Mouse (Mus musculus): Measurements from ENCODE around the gene Hist1h2ao. TPM values are rescaled to one million over a fixed set of nuclear protein-coding genes. Genes with fewer than 3 reads are reported as not detected.
A peak's percentile ranks its signal among the peaks of the same experiment; 100 is the strongest.
"Not testable (repeated sequence)": the region's sequence is repeated elsewhere in the genome, so short reads cannot be mapped to it uniquely, and the experiment has no call there.

Hist1h2ao gene
- total and polyA plus RNA-seq, 3 experiments: 1,152 TPM; not detected in 2

DNA sequence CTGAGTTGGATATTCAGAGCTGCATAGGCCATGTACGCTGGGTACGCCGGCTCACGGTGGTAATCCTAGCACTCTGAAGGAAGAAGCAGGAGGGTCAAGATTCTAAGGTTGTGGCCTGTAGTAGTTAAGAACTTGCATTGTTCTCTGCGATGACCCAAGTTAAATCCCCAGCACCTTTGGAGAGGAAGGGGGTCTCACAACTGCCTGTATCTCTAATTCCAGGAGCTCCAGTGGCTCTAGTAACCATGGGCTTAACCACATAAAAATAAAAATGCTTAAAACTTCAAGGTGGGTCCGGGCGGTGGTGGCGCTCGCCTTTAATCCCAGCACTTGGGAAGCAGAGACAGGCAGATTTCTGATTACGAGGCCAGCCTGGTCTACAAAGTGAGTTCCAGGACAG lies 20.1 kb downstream of the Hist1h2ao start:
- Histone ChIP-seq H3K9ac (ENCODE audit: control insufficient read depth, low read depth, low read length, poor library complexity, severe bottlenecking) (peak overlapping the region; percentile 60), H3K79me2 (ENCODE audit: control insufficient read depth, insufficient read depth, low read length, poor library complexity) (no peaks in the 10 kb centered on the region), H3K9me3 (replicated peaks; ENCODE audit: insufficient read depth, low read length) (no peaks in the 10 kb centered on the region), H3K36me3 (ENCODE audit: control insufficient read depth in 1 of 2, insufficient read depth in 2 of 2, low read length in 2 of 2) (peaks cover 0 to 2% of the 10 kb centered on the region in 2 experiments; a peak in 2 of 4 replicates), H3K4me3 (ENCODE audit: control insufficient read depth in 1 of 2, insufficient read depth in 1 of 2, low read depth in 2 of 2, low read length in 2 of 2) (peak overlapping the region in 1 of 2 experiments; percentile 21; a peak in 2 of 4 replicates), H3K4me1 (ENCODE audit: control insufficient read depth in 1 of 2, insufficient read depth in 2 of 2, low read length in 2 of 2) (peaks cover 0 to 5% of the 10 kb centered on the region in 2 experiments; a peak in 2 of 4 replicates), H3K27me3 (ENCODE audit: control insufficient read depth in 1 of 2, insufficient read depth in 2 of 2, low read length in 2 of 2) (no peaks in the 10 kb centered on the region), H3K27ac (ENCODE audit: control insufficient read depth, low read depth, low read length) (peak overlapping the region; percentile 45)
- TF ChIP-seq MXI1 (IDR thresholded peaks at IDR 0.05; ENCODE audit: low read depth, low read length) (no peak), SIN3A (IDR thresholded peaks at IDR 0.05; ENCODE audit: low read length) (no peak), MYB (IDR thresholded peaks at IDR 0.05; ENCODE audit: low read depth, low read length) (no peak), GABPA (IDR thresholded peaks at IDR 0.05; ENCODE audit: low read depth, low read length) (no peak), MAZ (IDR thresholded peaks at IDR 0.05; ENCODE audit: low read depth, low read length) (no peak)
- DNase-seq (ENCODE audit: low read depth, low spot score): peak; percentile 43

DNA sequence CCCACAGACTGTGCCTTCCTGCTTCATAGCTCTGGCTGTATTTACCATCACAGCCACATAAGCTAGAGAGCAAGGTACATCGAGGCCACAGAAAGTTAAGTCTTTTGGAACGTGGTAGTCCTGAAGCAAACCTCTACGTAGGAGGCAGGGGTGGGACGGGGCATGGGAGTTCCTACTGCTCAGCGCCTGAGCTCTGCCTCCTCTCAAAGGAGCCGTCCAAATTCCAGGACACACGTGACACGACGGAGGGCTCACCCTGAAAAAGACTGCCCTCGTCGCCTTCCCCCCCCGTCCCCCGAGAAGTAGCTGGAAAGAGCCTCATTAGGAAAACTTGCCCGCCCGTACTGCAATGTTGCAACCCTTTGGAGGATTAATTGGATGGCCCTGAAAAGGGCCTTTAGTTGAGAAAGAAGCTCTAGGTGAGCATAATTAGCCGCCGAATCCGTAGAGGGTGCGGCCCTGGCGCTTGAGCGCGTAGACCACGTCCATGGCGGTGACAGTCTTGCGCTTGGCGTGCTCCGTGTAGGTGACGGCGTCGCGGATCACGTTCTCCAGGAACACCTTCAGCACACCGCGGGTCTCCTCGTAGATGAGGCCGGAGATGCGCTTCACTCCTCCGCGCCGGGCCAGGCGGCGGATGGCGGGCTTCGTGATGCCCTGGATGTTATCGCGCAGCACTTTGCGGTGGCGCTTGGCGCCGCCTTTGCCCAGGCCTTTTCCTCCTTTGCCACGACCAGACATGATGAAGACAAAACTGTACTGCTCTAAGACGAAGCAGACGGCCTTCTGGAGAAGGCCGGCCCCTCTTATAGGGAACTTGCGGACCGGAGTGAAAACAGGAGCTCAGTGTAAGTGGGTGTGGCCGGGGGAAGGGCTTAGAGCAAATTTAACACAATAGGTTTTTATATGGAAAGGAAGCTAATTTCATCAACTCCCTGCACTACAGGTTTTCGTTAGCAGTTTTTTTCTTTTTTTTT lies 21.4 kb downstream of the Hist1h2ao start, which contains the start of gene Hist1h4n:
Hist1h4n (minus strand) TSS at position 779 of the 977 bp plus-strand sequence.
- not testable (repeated sequence) for H3K9ac ChIP-seq (ENCODE audit: control insufficient read depth, low read depth, low read length, poor library complexity, severe bottlenecking); DNase-seq (ENCODE audit: low read depth, low spot score); H3K4me1 ChIP-seq (ENCODE audit: control insufficient read depth in 1 of 2, insufficient read depth in 2 of 2, low read length in 2 of 2); H3K79me2 ChIP-seq (ENCODE audit: control insufficient read depth, insufficient read depth, low read length, poor library complexity); H3K27me3 ChIP-seq (ENCODE audit: control insufficient read depth in 1 of 2, insufficient read depth in 2 of 2, low read length in 2 of 2); H3K4me3 ChIP-seq (ENCODE audit: control insufficient read depth in 1 of 2, insufficient read depth in 1 of 2, low read depth in 2 of 2, low read length in 2 of 2); H3K36me3 ChIP-seq (ENCODE audit: control insufficient read depth in 1 of 2, insufficient read depth in 2 of 2, low read length in 2 of 2); H3K9me3 ChIP-seq (replicated peaks; ENCODE audit: insufficient read depth, low read length)
- peak within 1 kb of the TSS; percentile 28; the same call in 1 of the 2 replicates for H3K27ac ChIP-seq (ENCODE audit: control insufficient read depth, low read depth, low read length)
- TF ChIP-seq ZMIZ1 (IDR thresholded peaks at IDR 0.05; ENCODE audit: low read depth, low read length) (0 out of 2 replicates have a peak, but pooled peaks have one; percentile 41), POLR2A (IDR thresholded peaks at IDR 0.05; ENCODE audit: control insufficient read depth in 1 of 2, insufficient read depth in 1 of 2, low read depth in 1 of 2, low read length in 2 of 2, poor library complexity in 1 of 2) (peak; percentile 20 to 51; a peak in 2 of 4 replicates)

DNA sequence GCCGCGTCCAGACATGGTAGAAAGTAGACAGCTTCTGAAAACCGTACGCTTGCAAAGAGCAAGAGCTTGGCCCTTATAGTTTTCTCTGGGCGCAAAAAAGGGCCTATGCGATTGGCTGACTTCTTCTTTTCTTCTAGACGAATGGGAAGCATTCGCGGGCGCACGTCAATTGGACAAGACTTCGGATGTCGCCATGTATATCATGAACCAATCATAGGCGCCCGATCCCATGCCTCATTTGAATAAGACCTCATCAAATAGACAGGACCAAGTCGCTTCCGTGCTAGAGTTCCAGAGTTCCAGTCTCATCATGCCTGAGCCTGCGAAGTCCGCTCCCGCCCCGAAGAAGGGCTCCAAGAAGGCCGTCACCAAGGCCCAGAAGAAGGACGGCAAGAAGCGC lies 23.2 kb downstream of the Hist1h2ao start, which contains the start of the genes Hist1h2ap and Hist1h2br:
Hist1h2ap (minus strand) TSS at position 47 of the 400 bp plus-strand sequence.
Hist1h2br (plus strand) TSS at position 283 of the 400 bp plus-strand sequence.
- H3K27ac ChIP-seq (ENCODE audit: control insufficient read depth, low read depth, low read length); H3K4me1 ChIP-seq (ENCODE audit: control insufficient read depth in 1 of 2, insufficient read depth in 2 of 2, low read length in 2 of 2); DNase-seq (ENCODE audit: low read depth, low spot score); H3K79me2 ChIP-seq (ENCODE audit: control insufficient read depth, insufficient read depth, low read length, poor library complexity); H3K27me3 ChIP-seq (ENCODE audit: control insufficient read depth in 1 of 2, insufficient read depth in 2 of 2, low read length in 2 of 2); H3K9me3 ChIP-seq (replicated peaks; ENCODE audit: insufficient read depth, low read length); H3K36me3 ChIP-seq (ENCODE audit: control insufficient read depth in 1 of 2, insufficient read depth in 2 of 2, low read length in 2 of 2); H3K9ac ChIP-seq (ENCODE audit: control insufficient read depth, low read depth, low read length, poor library complexity, severe bottlenecking); H3K4me3 ChIP-seq (ENCODE audit: control insufficient read depth in 1 of 2, insufficient read depth in 1 of 2, low read depth in 2 of 2, low read length in 2 of 2): not testable (repeated sequence)

DNA sequence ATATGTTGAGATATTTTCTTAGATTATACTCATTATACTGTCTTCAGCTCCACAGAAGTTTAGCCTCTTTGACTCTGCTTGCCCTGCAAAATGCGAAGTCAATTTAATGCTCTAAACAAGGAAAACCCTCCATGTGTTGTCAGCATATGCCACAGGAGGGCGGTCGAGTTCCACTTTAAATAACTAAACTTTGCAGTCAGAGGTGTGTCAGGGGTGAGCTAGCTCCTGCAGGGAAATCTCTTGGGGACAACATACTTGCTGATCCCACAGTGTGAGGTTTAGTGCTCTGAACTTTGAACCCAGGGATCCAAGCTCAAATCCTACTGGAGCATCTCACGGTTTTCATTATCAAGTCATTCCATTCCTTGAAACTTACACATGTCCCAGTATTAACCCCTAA lies 30.2 kb downstream of the Hist1h2ao start:
- H3K79me2 ChIP-seq (ENCODE audit: control insufficient read depth, insufficient read depth, low read length, poor library complexity); DNase-seq (ENCODE audit: low read depth, low spot score); H3K27me3 ChIP-seq (ENCODE audit: control insufficient read depth in 1 of 2, insufficient read depth in 2 of 2, low read length in 2 of 2); H3K4me3 ChIP-seq (ENCODE audit: control insufficient read depth in 1 of 2, insufficient read depth in 1 of 2, low read depth in 2 of 2, low read length in 2 of 2); H3K9me3 ChIP-seq (replicated peaks; ENCODE audit: insufficient read depth, low read length); H3K9ac ChIP-seq (ENCODE audit: control insufficient read depth, low read depth, low read length, poor library complexity, severe bottlenecking); H3K4me1 ChIP-seq (ENCODE audit: control insufficient read depth in 1 of 2, insufficient read depth in 2 of 2, low read length in 2 of 2); H3K36me3 ChIP-seq (ENCODE audit: control insufficient read depth in 1 of 2, insufficient read depth in 2 of 2, low read length in 2 of 2); H3K27ac ChIP-seq (ENCODE audit: control insufficient read depth, low read depth, low read length): not testable (repeated sequence)

DNA sequence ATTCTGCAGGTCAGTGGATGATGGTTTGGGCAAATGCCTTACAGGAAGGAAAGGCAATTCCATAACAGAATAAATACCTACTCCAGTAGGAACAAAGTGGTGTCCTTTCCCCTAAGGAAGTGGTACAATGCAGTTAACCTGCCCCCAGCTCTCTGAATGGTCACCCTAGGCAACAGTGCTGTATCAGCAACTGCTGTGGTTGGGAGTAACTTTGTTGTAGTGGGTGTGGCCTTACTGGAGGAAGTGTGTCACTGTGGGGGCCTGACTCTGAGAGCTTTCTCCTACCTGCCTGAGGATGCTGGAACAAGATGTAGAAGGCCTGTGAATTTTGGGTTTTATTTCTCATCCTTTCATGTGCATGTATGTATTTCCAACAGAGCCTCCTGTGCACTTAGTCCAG lies 36.1 kb downstream of the Hist1h2ao start:
- H3K9me3 ChIP-seq (replicated peaks; ENCODE audit: insufficient read depth, low read length); H3K27ac ChIP-seq (ENCODE audit: control insufficient read depth, low read depth, low read length); H3K79me2 ChIP-seq (ENCODE audit: control insufficient read depth, insufficient read depth, low read length, poor library complexity); H3K27me3 ChIP-seq (ENCODE audit: control insufficient read depth in 1 of 2, insufficient read depth in 2 of 2, low read length in 2 of 2); H3K36me3 ChIP-seq (ENCODE audit: control insufficient read depth in 1 of 2, insufficient read depth in 2 of 2, low read length in 2 of 2); H3K4me1 ChIP-seq (ENCODE audit: control insufficient read depth in 1 of 2, insufficient read depth in 2 of 2, low read length in 2 of 2); DNase-seq (ENCODE audit: low read depth, low spot score); H3K9ac ChIP-seq (ENCODE audit: control insufficient read depth, low read depth, low read length, poor library complexity, severe bottlenecking); H3K4me3 ChIP-seq (ENCODE audit: control insufficient read depth in 1 of 2, insufficient read depth in 1 of 2, low read depth in 2 of 2, low read length in 2 of 2): not testable (repeated sequence)
